Mouse (Mus musculus) forebrain, embryonic 16.5 days (tissue): Measurements from ENCODE around the gene Tcf12. TPM values are rescaled to one million over a fixed set of nuclear protein-coding genes. Genes with fewer than 3 reads are reported as not detected.
A peak's percentile ranks its signal among the peaks of the same experiment; 100 is the strongest.

ENCODE experiments used
- ATAC-seq: fragments of 200-750 bp; cut with Nextera tagmentation; 2 replicates; pipeline ENCODE4 v1.8.0; 2017; ENCODE audit warnings: mild to moderate bottlenecking, moderate library complexity
- H3K27ac ChIP-seq: fragments of 300-500 bp; sonication (generic); 2 replicates; pipeline ENCODE4 v1.5.1; 2014; ENCODE audit warnings: low read length, control low read depth
- H3K27me3 ChIP-seq: fragments of 300-500 bp; sonication (generic); replicated peaks from 2 replicates; pipeline ENCODE4 v1.6.1; 2014; ENCODE audit warnings: low read length; ENCODE audit not compliant: control insufficient read depth, insufficient read depth
- H3K36me3 ChIP-seq: fragments of 300-500 bp; sonication (generic); 2 replicates; pipeline ENCODE4 v1.6.1; 2014; ENCODE audit not compliant: control insufficient read depth, insufficient read depth
- H3K4me1 ChIP-seq: fragments of 300-500 bp; sonication (generic); replicated peaks from 2 replicates; pipeline ENCODE4 v1.6.1; 2014; ENCODE audit warnings: low read length; ENCODE audit not compliant: control insufficient read depth, insufficient read depth
- H3K4me2 ChIP-seq: fragments of 300-500 bp; sonication (generic); 2 replicates; pipeline ENCODE4 v1.6.1; 2014; ENCODE audit warnings: mild to moderate bottlenecking, low read length, control low read depth
- H3K4me3 ChIP-seq: fragments of 300-500 bp; sonication (generic); replicated peaks from 2 replicates; pipeline ENCODE4 v1.5.1; 2014; ENCODE audit warnings: mild to moderate bottlenecking, low read length, control low read depth
- H3K9ac ChIP-seq: fragments of 300-500 bp; sonication (generic); replicated peaks from 2 replicates; pipeline ENCODE4 v1.6.1; 2014; ENCODE audit warnings: low read depth, low read length, control low read depth
- H3K9me3 ChIP-seq: fragments of 300-500 bp; sonication (generic); 2 replicates; pipeline ENCODE4 v1.6.1; 2016; ENCODE audit warnings: low read length; ENCODE audit not compliant: control insufficient read depth
- WGBS: fragments of 180-500 bp; shearing (Covaris S2); extraction: QIAGEN DNeasy Blood & Tissue Kit; methylation state at CpG from one replicate; pipeline ENCODE4 v1.1.7; 2014; 5-methylcytosine and 5-hydroxymethylcytosine counted together
- polyA plus RNA-seq: library from polyadenylated mRNA; unstranded; fragments of >200 nt; fragmentation: Nextera tagmentation; extraction: Ambion mirVana; gene quantifications from 2 replicates; pipeline ENCODE4 v1.2.1, GENCODE M21; 2015

Gene Tcf12
- polyA plus RNA-seq, 1 experiment from 2014 or later: 52.0 TPM

- no peak overlapping the region for H3K27ac ChIP-seq
- no peaks in the 10 kb centered on the region for H3K27me3 ChIP-seq
- H3K4me2 ChIP-seq: no peak overlapping the region
- no peaks in the 10 kb centered on the region for H3K36me3 ChIP-seq
- H3K4me3 ChIP-seq: no peak overlapping the region
- 89% methylated on average over 2 of the region's 2 CpGs for WGBS
- H3K9ac ChIP-seq: no peak overlapping the region
- H3K4me1 ChIP-seq: peaks cover 7% of the 10 kb centered on the region
- ATAC-seq: no peak
- no peaks in the 10 kb centered on the region for H3K9me3 ChIP-seq
Measured at GRCm38 (mm10) chr9:72039369-72039768, 72.3 kb downstream of the Tcf12 start.

GRCm38 (mm10) chr9:72037059-72037516 lies 74.6 kb downstream of the Tcf12 start:
- no peak overlapping the region for H3K27ac ChIP-seq
- H3K4me1 ChIP-seq: peaks cover 12% of the 10 kb centered on the region
- H3K4me2 ChIP-seq: no peak overlapping the region
- H3K27me3 ChIP-seq: no peaks in the 10 kb centered on the region
- H3K9ac ChIP-seq: no peak overlapping the region
- no peaks in the 10 kb centered on the region for H3K36me3 ChIP-seq
- WGBS: 52% methylated on average over 2 of the region's 2 CpGs
- no peak overlapping the region for H3K4me3 ChIP-seq
- H3K9me3 ChIP-seq: no peaks in the 10 kb centered on the region
- ATAC-seq: peak; percentile 36; the same call in 1 of the 2 replicates

DNA sequence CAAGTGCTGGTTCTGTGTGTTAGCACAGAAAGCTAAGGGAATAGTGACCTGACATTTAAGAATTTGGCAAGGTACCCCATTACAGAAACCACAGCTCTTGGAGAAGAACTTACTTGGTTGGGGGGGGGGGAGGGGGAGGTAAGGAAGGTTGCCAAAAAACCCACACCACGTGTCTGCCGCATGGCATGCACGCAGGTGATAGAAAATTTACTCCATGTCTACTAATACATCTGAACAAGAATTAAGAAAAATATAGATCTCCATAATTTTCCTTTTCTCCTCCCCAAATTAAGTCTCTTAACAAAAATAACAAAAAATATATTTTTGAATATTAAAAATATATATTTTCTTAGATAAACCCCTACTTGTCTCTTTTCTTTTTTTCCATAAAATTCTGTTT lies 75.4 kb downstream of the Tcf12 start:
- WGBS: 72% methylated on average over 3 of the region's 3 CpGs
- ATAC-seq: no peak
- Histone ChIP-seq H3K27me3 (no peaks in the 10 kb centered on the region), H3K4me2 (no peak overlapping the region), H3K36me3 (no peaks in the 10 kb centered on the region), H3K9me3 (no peaks in the 10 kb centered on the region), H3K9ac (no peak overlapping the region), H3K4me3 (no peak overlapping the region), H3K4me1 (peaks cover 12% of the 10 kb centered on the region), H3K27ac (no peak overlapping the region)

DNA sequence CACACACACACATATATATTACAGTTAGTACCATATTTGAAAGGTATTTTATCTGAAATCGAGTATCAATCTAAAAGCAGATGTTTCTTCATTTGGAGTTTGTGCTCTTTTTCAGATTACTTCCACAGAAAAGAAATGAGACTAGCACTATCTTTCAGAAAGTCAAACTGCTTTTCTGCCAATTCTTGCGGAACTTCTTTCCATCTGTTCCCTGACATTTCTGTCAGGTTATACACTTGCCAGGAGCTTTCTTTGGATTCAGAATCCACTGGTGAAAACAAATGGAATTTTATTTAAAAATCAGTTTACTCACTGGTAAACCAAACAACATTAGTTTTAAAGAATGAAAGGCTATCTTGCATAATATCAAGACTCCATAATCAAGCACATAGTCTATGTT lies 78.4 kb downstream of the Tcf12 start:
- Histone ChIP-seq H3K4me3 (no peak overlapping the region), H3K4me1 (peaks cover 12% of the 10 kb centered on the region), H3K9me3 (no peaks in the 10 kb centered on the region), H3K4me2 (no peak overlapping the region), H3K36me3 (no peaks in the 10 kb centered on the region), H3K27me3 (no peaks in the 10 kb centered on the region), H3K9ac (no peak overlapping the region), H3K27ac (no peak overlapping the region)
- WGBS: 78% methylated on average over 2 of the region's 2 CpGs
- ATAC-seq: no peak

DNA sequence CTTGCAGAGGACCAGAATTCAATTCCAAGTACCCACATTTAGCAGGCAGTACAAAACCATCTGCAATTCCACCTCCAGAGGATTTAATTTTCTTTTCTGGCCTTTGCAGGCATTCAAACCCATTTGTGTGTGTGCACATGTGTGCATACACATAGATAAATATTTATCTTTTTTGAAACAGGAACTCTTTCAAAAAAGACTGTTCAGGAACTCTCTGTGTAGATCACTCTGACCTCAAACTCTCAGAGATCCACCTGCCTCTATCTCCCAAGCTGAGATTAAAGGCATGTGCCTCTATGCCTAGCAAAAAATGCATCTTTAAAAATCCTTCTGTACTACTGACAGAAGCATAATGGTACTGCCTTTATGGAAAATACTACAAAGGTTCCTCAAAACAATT lies 81.4 kb downstream of the Tcf12 start:
- peaks cover 5% of the 10 kb centered on the region for H3K4me1 ChIP-seq
- no peaks in the 10 kb centered on the region for H3K9me3 ChIP-seq
- no peaks in the 10 kb centered on the region for H3K36me3 ChIP-seq
- H3K27me3 ChIP-seq: no peaks in the 10 kb centered on the region
- no peak for ATAC-seq
- H3K4me2 ChIP-seq: no peak overlapping the region
- H3K9ac ChIP-seq: no peak overlapping the region
- no peak overlapping the region for H3K4me3 ChIP-seq
- no peak overlapping the region for H3K27ac ChIP-seq

- Histone ChIP-seq H3K9me3 (no peaks in the 10 kb centered on the region), H3K27me3 (no peaks in the 10 kb centered on the region), H3K27ac (no peak overlapping the region), H3K4me3 (no peak overlapping the region), H3K9ac (no peak overlapping the region), H3K4me2 (no peak overlapping the region), H3K4me1 (peaks cover 8% of the 10 kb centered on the region), H3K36me3 (no peaks in the 10 kb centered on the region)
- WGBS: 82% methylated on average over 1 of the region's 1 CpGs
- ATAC-seq: no peak
Measured at GRCm38 (mm10) chr9:72029601-72030000, 82.1 kb downstream of the Tcf12 start.

DNA sequence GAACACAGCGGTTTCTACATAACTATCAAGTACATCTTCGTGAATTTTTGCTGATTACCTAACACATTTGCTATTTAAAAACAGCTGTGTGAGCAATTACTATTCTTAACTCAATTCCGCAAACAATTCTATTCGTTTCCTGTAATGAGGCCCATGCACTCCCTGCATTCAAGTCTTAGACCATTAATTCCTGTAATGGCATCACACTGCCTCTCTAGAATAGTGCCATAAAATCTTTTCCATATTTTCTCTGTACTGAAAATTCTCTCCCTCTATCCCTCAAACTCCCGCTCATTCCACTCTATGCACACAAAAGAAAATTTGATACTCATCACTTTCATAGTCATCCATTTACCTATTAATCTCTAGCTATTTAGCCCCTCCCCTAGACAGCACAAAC lies 88.4 kb downstream of the Tcf12 start:
- no peaks in the 10 kb centered on the region for H3K9me3 ChIP-seq
- H3K27me3 ChIP-seq: no peaks in the 10 kb centered on the region
- 59% methylated on average over 5 of the region's 5 CpGs for WGBS
- ATAC-seq: no peak
- H3K27ac ChIP-seq: no peak overlapping the region
- H3K4me2 ChIP-seq: no peak overlapping the region
- H3K36me3 ChIP-seq: no peaks in the 10 kb centered on the region
- 0 out of 2 replicates have a peak, but pooled peaks cover 7% of the 10 kb centered on the region for H3K4me1 ChIP-seq
- H3K4me3 ChIP-seq: no peak overlapping the region
- H3K9ac ChIP-seq: no peak overlapping the region

DNA sequence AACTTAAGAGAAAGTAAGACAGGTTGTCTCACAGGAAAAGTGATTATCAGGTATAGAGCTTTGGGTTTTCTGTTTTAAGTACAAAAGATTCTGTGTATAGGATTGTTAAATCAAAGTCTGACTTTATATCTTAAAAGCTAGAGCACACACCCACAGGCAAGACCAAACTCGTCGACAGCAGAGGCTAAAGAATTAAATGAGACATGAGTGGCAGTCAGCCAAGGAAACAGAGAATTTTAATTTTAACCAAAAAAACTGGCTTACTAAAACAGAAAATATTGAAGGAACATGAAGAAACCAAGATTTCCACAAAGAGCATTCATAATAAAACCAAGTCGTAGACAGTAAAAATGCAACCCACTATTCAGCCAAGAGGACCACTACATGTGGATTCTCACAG lies 90.2 kb downstream of the Tcf12 start:
- no peaks in the 10 kb centered on the region for H3K27me3 ChIP-seq
- no peak for ATAC-seq
- no peaks in the 10 kb centered on the region for H3K9me3 ChIP-seq
- 33% methylated on average over 3 of the region's 3 CpGs for WGBS
- no peak overlapping the region for H3K9ac ChIP-seq
- H3K36me3 ChIP-seq: no peaks in the 10 kb centered on the region
- no peak overlapping the region for H3K4me3 ChIP-seq
- no peak overlapping the region for H3K4me2 ChIP-seq
- H3K4me1 ChIP-seq: 0 out of 2 replicates have a peak, but pooled peaks cover 7% of the 10 kb centered on the region
- H3K27ac ChIP-seq: no peak overlapping the region

GRCm38 (mm10) chr9:72016021-72016420 lies 95.7 kb downstream of the Tcf12 start:
- H3K9ac ChIP-seq: no peak overlapping the region
- no peaks in the 10 kb centered on the region for H3K27me3 ChIP-seq
- H3K4me2 ChIP-seq: no peak overlapping the region
- no peak overlapping the region for H3K4me3 ChIP-seq
- no peaks in the 10 kb centered on the region; the same call in 1 of the 2 replicates for H3K4me1 ChIP-seq
- 100% methylated on average over 1 of the region's 1 CpGs for WGBS
- ATAC-seq: no peak
- H3K27ac ChIP-seq: no peak overlapping the region
- no peaks in the 10 kb centered on the region for H3K9me3 ChIP-seq
- H3K36me3 ChIP-seq: no peaks in the 10 kb centered on the region
